Mouse (Mus musculus) activated CD4-positive, CD25-positive, alpha-beta regulatory T cell, adult 4 months (primary cell): ENCODE measurements around the gene Slc25a24. TPM values are rescaled to one million over a fixed set of nuclear protein-coding genes. Genes with fewer than 3 reads are reported as not detected.

ENCODE experiments used
- ATAC-seq: one replicate; pipeline ENCODE4 v1.8.0; 2017
- polyA plus RNA-seq, 2 experiments: library from polyadenylated mRNA; unstranded; fragments of 100-300 nt; shearing (Covaris generic); gene quantifications; one replicate each; pipeline ENCODE4 v1.2.1; 2017

Gene Slc25a24
- polyA plus RNA-seq, 2 experiments from 2014 or later, result 20.4 to 26.7 TPM

GRCm38 (mm10) chr3:109171070-109171778 is 48.3 kb downstream of the Slc25a24 start:
- peak; percentile 90 for ATAC-seq

- no peak for ATAC-seq
These were observed 51.4 kb downstream of the Slc25a24 start for GRCm38 (mm10) chr3:109174394-109174793.

GRCm38 (mm10) chr3:109178705-109179104 is 55.8 kb downstream of the Slc25a24 start:
- ATAC-seq, result no peak

GRCm38 (mm10) chr3:109179528-109180076 is 56.7 kb downstream of the Slc25a24 start:
- ATAC-seq, result no peak

- no peak for ATAC-seq
These were observed 73.2 kb downstream of the Slc25a24 start for GRCm38 (mm10) chr3:109196166-109196565.

GRCm38 (mm10) chr3:109199280-109199679 is 76.3 kb downstream of the Slc25a24 start:
- ATAC-seq, result no peak

GRCm38 (mm10) chr3:109212322-109212721 is 89.4 kb downstream of the Slc25a24 start:
- no peak for ATAC-seq

GRCm38 (mm10) chr3:109216352-109216751 is 93.4 kb downstream of the Slc25a24 start:
- ATAC-seq, result no peak

Other genes starting within 250 kb of the Slc25a24 start
- under 1 TPM; 0.11 to 0.21 TPM for gene Fndc7, start 233.1 kb upstream of the Slc25a24 start, polyA plus RNA-seq
- gene Prpf38b, start 211.4 kb upstream of the Slc25a24 start, polyA plus RNA-seq, result 100 to 1,000 TPM; 109 to 118 TPM
- gene Henmt1, start 183.3 kb upstream of the Slc25a24 start, polyA plus RNA-seq, result under 1 TPM; 0.24 to 0.90 TPM
- not detected for gene Gm9857, start 182.7 kb upstream of the Slc25a24 start, polyA plus RNA-seq
- gene Fam102b, start 95.5 kb upstream of the Slc25a24 start, polyA plus RNA-seq, result 1 to 10 TPM; 3.2 to 4.4 TPM
- gene Slc25a54, start 42.7 kb upstream of the Slc25a24 start, polyA plus RNA-seq, result not detected
- 10 to 100 TPM in 1 of 2 experiments, 1 to 10 TPM in 1; 8.7 to 12.2 TPM for gene Vav3, start 217.5 kb downstream of the Slc25a24 start, polyA plus RNA-seq